Comparison of ENCODE assay signal across 8 mouse cellular contexts in genomic region chr5:124440094-124440701, GRCm38 (mm10). TPM values are rescaled to one million over a fixed set of nuclear protein-coding genes. Genes with fewer than 3 reads are reported as not detected.
A peak's percentile ranks its signal among the peaks of the same experiment; 100 is the strongest.
DNase-seq lines count a peak whose midpoint lies in the region; ATAC-seq lines count a peak whose summit lies in the region.

No protein-coding gene starts in this region.

- H3K4me3 ChIP-seq in brown adipose tissue, adult 24 weeks (ENCODE audit: insufficient read depth, low read depth, low read length), result peak overlapping the region; percentile 71
- peak overlapping the region; percentile 80 for H3K4me3 ChIP-seq in limb, embryonic 11.5 days (ENCODE audit: low read depth, low read length)
- H3K4me3 ChIP-seq in midbrain, embryonic 10.5 days, result peak overlapping the region; percentile 87
- peak overlapping the region; percentile 86 for H3K4me3 ChIP-seq in stomach, embryonic 16.5 days (replicated peaks; ENCODE audit: low read length)

- no peaks in the 10 kb centered on the region for H3K9me3 ChIP-seq in limb, embryonic 11.5 days (ENCODE audit: control insufficient read depth, low read length)
- H3K9me3 ChIP-seq in midbrain, embryonic 10.5 days (replicated peaks), result no peaks in the 10 kb centered on the region
- H3K9me3 ChIP-seq in stomach, embryonic 16.5 days (replicated peaks; ENCODE audit: control insufficient read depth, low read length), result no peaks in the 10 kb centered on the region

- peak overlapping the region; percentile 94 for H3K4me2 ChIP-seq in limb, embryonic 11.5 days (ENCODE audit: low read depth, severe bottlenecking)
- peak overlapping the region; percentile 89 for H3K4me2 ChIP-seq in stomach, embryonic 16.5 days (ENCODE audit: low read depth, low read length)

- peaks cover 3% of the 10 kb centered on the region; the same call in 1 of the 2 replicates for H3K4me1 ChIP-seq in brown adipose tissue, adult 24 weeks (ENCODE audit: control insufficient read depth, insufficient read depth, insufficient read length, low read length)
- H3K4me1 ChIP-seq in limb, embryonic 11.5 days (ENCODE audit: control insufficient read depth, insufficient read depth, low read length), result no peaks in the 10 kb centered on the region
- peaks cover 32% of the 10 kb centered on the region for H3K4me1 ChIP-seq in midbrain, embryonic 10.5 days
- H3K4me1 ChIP-seq in stomach, embryonic 16.5 days (ENCODE audit: control insufficient read depth, insufficient read depth, low read length), result peaks cover 8% of the 10 kb centered on the region

- ATAC-seq in limb, embryonic 11.5 days (ENCODE audit: insufficient number of reproducible peaks, low FRiP score, low TSS enrichment, low read depth), result peak; percentile 58
- ATAC-seq in stomach, embryonic 16.5 days (ENCODE audit: insufficient read depth, low FRiP score), result peak; percentile 54

- H3K27me3 ChIP-seq in limb, embryonic 11.5 days (ENCODE audit: control insufficient read depth, insufficient read depth, low read length), result no peaks in the 10 kb centered on the region
- H3K27me3 ChIP-seq in midbrain, embryonic 10.5 days (ENCODE audit: low read depth, poor library complexity, severe bottlenecking), result no peaks in the 10 kb centered on the region
- H3K27me3 ChIP-seq in stomach, embryonic 16.5 days (ENCODE audit: control insufficient read depth, insufficient read depth, low read length), result no peaks in the 10 kb centered on the region

- intact Hi-C loops in gastrocnemius, postnatal 14 days (cut with DNase I; ENCODE audit: low total_unique reads), result no loop called here

- H3K9ac ChIP-seq in limb, embryonic 11.5 days (ENCODE audit: low read length), result peak overlapping the region; percentile 79
- H3K9ac ChIP-seq in stomach, embryonic 16.5 days (ENCODE audit: low read length), result peak overlapping the region; percentile 80

- H3K36me3 ChIP-seq in limb, embryonic 11.5 days (ENCODE audit: control insufficient read depth, insufficient read depth, low read length), result no peaks in the 10 kb centered on the region
- peaks cover 8% of the 10 kb centered on the region; the same call in 1 of the 2 replicates for H3K36me3 ChIP-seq in midbrain, embryonic 10.5 days
- H3K36me3 ChIP-seq in stomach, embryonic 16.5 days (ENCODE audit: control insufficient read depth, insufficient read depth, low read length), result no peaks in the 10 kb centered on the region

- peak; percentile 61 for DNase-seq in right cerebral cortex, postnatal 14 days
- no peak for DNase-seq in right cerebral cortex, postnatal 36 days (ENCODE audit: low spot score in 2 of 2)
- DNase-seq in gastrocnemius, postnatal 14 days, result peak; percentile 65
- DNase-seq in limb, embryonic 11.5 days (ENCODE audit: low spot score), result peak; percentile 77
- DNase-seq in midbrain, embryonic 10.5 days (ENCODE audit: low spot score), result peak; percentile 84
- DNase-seq in adipocyte (ENCODE audit: low spot score), result no peak

- peak overlapping the region; percentile 22; the same call in 1 of the 2 replicates for H3K27ac ChIP-seq in brown adipose tissue, adult 24 weeks (replicated peaks; ENCODE audit: low read depth, low read length)
- H3K27ac ChIP-seq in limb, embryonic 11.5 days (replicated peaks; ENCODE audit: low read depth, low read length), result peak overlapping the region; percentile 89
- H3K27ac ChIP-seq in midbrain, embryonic 10.5 days (replicated peaks), result peak overlapping the region; percentile 95
- peak overlapping the region; percentile 89 for H3K27ac ChIP-seq in stomach, embryonic 16.5 days (ENCODE audit: low read length)

- under 1% methylated on average over 30 of the region's 30 CpGs for WGBS in limb, embryonic 11.5 days
- WGBS in midbrain, embryonic 10.5 days, result under 1% methylated on average over 30 of the region's 30 CpGs
- WGBS in stomach, embryonic 16.5 days, result under 1% methylated on average over 30 of the region's 30 CpGs

RNA-seq across cellular contexts. Expression of gene Kmt5a, which starts 0.5 kb away (rescaled TPM):
- polyA plus RNA-seq in brown adipose tissue, adult 24 weeks (2012; ENCODE audit: insufficient read depth, insufficient read length, missing spikeins), result 63.9 and 139 TPM in 2 replicates
- 10 to 100 TPM; 56.4 to 66.0 TPM for total RNA-seq in gastrocnemius, postnatal 14 days (2021)
- polyA plus RNA-seq in limb, embryonic 11.5 days (2014; fragmentation: Nextera tagmentation; extraction: Ambion mirVana), result 102 and 121 TPM in 2 replicates
- polyA plus RNA-seq in midbrain, embryonic 10.5 days (2016; fragmentation: Nextera tagmentation; extraction: Ambion mirVana), result 36.3 and 37.5 TPM in 2 replicates
- 50.4 and 51.7 TPM in 2 replicates for polyA plus RNA-seq in stomach, embryonic 16.5 days (2015; fragmentation: Nextera tagmentation; extraction: Ambion mirVana)

RNA-seq across cellular contexts. Expression of gene Sbno1, which starts 14.4 kb away (rescaled TPM):
- 35.5 and 47.6 TPM in 2 replicates for polyA plus RNA-seq in brown adipose tissue, adult 24 weeks (2012; ENCODE audit: insufficient read depth, insufficient read length, missing spikeins)
- total RNA-seq in gastrocnemius, postnatal 14 days (2021), result 10 to 100 TPM; 32.4 to 35.6 TPM
- polyA plus RNA-seq in limb, embryonic 11.5 days (2014; fragmentation: Nextera tagmentation; extraction: Ambion mirVana), result 84.9 and 85.7 TPM in 2 replicates
- 90.3 and 94.8 TPM in 2 replicates for polyA plus RNA-seq in midbrain, embryonic 10.5 days (2016; fragmentation: Nextera tagmentation; extraction: Ambion mirVana)
- 70.4 and 76.1 TPM in 2 replicates for polyA plus RNA-seq in stomach, embryonic 16.5 days (2015; fragmentation: Nextera tagmentation; extraction: Ambion mirVana)

RNA-seq across cellular contexts. Expression of gene Rilpl2, which starts 38.0 kb away (rescaled TPM):
- 10.8 and 15.6 TPM in 2 replicates for polyA plus RNA-seq in brown adipose tissue, adult 24 weeks (2012; ENCODE audit: insufficient read depth, insufficient read length, missing spikeins)
- 1 to 10 TPM; 4.2 to 4.6 TPM for total RNA-seq in gastrocnemius, postnatal 14 days (2021)
- polyA plus RNA-seq in limb, embryonic 11.5 days (2014; fragmentation: Nextera tagmentation; extraction: Ambion mirVana), result 28.7 and 29.3 TPM in 2 replicates
- 22.4 and 24.9 TPM in 2 replicates for polyA plus RNA-seq in midbrain, embryonic 10.5 days (2016; fragmentation: Nextera tagmentation; extraction: Ambion mirVana)
- polyA plus RNA-seq in stomach, embryonic 16.5 days (2015; fragmentation: Nextera tagmentation; extraction: Ambion mirVana), result 27.4 and 32.0 TPM in 2 replicates

RNA-seq across cellular contexts. Expression of gene Snrnp35, which starts 42.7 kb away (rescaled TPM):
- polyA plus RNA-seq in brown adipose tissue, adult 24 weeks (2012; ENCODE audit: insufficient read depth, insufficient read length, missing spikeins), result 12.4 and 13.4 TPM in 2 replicates
- 10 to 100 TPM; 27.3 to 28.4 TPM for total RNA-seq in gastrocnemius, postnatal 14 days (2021)
- polyA plus RNA-seq in limb, embryonic 11.5 days (2014; fragmentation: Nextera tagmentation; extraction: Ambion mirVana), result 14.1 and 15.3 TPM in 2 replicates
- polyA plus RNA-seq in midbrain, embryonic 10.5 days (2016; fragmentation: Nextera tagmentation; extraction: Ambion mirVana), result 35.1 and 35.5 TPM in 2 replicates
- 22.0 and 24.3 TPM in 2 replicates for polyA plus RNA-seq in stomach, embryonic 16.5 days (2015; fragmentation: Nextera tagmentation; extraction: Ambion mirVana)

Comparison
In these comparisons a context has a peak if more than half of its experiments do, and no peak if none do; other contexts are left out.
1. DNase-seq: peak in right cerebral cortex, postnatal 14 days (single experiment), gastrocnemius, postnatal 14 days (single experiment), limb, embryonic 11.5 days (single experiment) and midbrain, embryonic 10.5 days (single experiment); none in right cerebral cortex, postnatal 36 days (0 of 2) and adipocyte (single experiment).
2. H3K27ac ChIP-seq: peak in every context shown above with its lines; median percentile 95 in midbrain, embryonic 10.5 days; 89 in limb, embryonic 11.5 days; 89 in stomach, embryonic 16.5 days; 22 in brown adipose tissue, adult 24 weeks.
3. Peak in every context shown above with its lines, with median percentiles within 50 percentile points of each other: H3K4me3 ChIP-seq.